Mouse (Mus musculus) ovary, postnatal 14 days (tissue): ENCODE results near the gene Nup62.
A peak's percentile ranks its signal among the peaks of the same experiment; 100 is the strongest.
"Not testable (repeated sequence)": the region's sequence is repeated elsewhere in the genome, so short reads cannot be mapped to it uniquely, and the experiment has no call there.

ENCODE experiments used
- DNase-seq: peaks from one replicate; pipeline ENCODE4 v3.0.0; 2022; ENCODE audit warnings: low spot score

Gene Nup62

DNA sequence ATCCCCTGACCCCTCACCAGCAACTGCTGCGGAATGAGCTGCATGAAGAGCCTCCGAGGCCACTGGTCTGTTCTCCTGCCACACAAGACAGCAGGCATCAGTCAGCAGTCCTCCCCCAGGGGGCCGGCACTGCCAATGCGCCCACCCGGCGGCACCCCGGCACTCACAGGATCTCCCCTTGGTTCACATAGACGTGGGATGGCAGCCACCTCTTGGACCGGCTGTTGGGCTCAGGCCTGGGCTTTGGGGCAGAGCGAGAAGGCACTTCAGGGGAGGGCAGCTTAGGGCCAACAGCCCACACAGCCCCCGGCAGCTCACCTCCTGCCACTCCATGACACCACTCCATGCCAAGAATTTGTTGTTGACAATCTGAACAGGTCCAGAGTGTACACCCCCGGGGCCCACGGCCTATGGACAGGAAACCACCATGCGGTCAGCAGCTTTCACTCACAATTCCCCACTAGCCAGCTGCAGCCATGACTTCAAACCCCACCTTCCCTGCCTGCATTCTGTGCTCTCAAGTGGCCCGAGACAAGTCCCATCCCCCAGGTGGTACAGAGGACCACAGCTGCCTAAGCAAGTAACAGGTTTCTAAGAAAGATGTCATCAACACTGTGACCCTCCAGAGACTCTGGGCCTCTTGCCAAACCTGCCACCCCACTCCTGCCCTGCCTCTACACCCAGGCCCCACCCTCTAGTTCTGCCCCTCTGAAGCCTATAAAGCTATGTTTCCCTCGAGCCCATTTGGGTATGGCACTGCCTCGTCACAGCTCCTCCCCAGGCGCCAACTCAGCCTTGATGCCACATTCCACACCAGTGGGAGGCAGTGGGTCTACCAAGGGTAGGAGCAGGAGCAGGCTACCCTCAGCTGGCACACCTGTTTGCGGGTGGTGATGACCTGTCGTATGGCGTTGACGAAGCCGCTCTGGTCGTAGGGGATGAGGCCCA, 49.0 kb downstream of the Nup62 start:
- DNase-seq: no peak

GRCm38 (mm10) chr7:44866276-44867009, 50.6 kb downstream of the Nup62 start:
- DNase-seq: peak; percentile 64

DNA sequence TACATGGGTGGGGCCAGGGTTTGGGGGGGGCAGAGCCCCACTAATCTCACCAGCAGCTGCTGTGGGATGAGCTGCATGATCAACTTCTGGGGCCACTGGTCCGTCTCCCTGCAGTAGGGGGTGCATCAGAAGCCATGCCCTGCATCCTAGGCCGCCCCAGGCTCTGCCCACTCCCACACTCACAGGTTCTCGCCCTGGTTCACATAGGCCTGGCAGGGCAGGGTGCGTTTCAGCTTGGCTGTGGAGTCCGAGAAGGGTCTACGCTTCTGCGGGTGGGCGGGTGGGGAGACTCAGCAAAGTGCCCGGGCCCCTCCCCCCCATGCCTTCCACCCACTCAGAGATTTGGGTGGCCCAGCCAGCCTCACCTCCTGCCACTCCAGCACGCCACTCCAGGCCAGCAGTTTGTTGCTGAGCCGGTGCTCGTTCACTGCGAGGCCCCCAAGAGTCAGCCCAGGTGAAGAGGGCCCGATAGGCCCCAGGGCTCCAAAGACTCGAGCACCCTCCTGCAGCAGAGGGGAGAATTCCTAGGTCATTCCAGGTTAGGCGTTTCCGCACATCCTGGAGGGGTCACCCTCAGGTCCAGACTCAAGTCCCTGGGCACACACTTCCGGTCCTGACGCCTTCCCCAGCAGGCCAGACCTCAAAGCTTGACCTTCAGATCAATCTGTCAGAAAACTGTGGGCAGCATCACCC, 51.3 kb downstream of the Nup62 start:
- DNase-seq: no peak

GRCm38 (mm10) chr7:44867802-44868201, 51.9 kb downstream of the Nup62 start:
- DNase-seq: no peak

DNA sequence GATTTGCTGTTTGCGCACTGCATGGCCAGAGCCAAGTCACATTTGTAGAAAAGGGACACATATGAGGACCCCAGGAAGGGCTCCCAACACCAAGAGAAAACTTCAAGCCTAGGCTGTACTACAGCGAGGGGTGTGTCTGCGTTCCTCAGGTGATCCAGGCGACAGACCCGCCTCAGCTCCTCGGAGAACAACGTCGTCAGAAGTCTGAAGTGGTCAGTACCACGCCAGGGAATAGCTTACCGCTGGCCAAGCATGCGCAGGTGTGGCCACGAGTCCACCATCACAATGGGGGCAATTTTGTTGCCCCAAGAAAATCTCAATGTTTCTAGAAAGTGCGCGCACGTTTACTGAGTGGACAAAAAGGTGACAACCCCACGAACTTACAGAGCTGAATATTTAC, 52.6 kb downstream of the Nup62 start:
- no peak for DNase-seq

- DNase-seq: peak; percentile 67
These were observed 53.2 kb downstream of the Nup62 start for GRCm38 (mm10) chr7:44868919-44869696.

DNA sequence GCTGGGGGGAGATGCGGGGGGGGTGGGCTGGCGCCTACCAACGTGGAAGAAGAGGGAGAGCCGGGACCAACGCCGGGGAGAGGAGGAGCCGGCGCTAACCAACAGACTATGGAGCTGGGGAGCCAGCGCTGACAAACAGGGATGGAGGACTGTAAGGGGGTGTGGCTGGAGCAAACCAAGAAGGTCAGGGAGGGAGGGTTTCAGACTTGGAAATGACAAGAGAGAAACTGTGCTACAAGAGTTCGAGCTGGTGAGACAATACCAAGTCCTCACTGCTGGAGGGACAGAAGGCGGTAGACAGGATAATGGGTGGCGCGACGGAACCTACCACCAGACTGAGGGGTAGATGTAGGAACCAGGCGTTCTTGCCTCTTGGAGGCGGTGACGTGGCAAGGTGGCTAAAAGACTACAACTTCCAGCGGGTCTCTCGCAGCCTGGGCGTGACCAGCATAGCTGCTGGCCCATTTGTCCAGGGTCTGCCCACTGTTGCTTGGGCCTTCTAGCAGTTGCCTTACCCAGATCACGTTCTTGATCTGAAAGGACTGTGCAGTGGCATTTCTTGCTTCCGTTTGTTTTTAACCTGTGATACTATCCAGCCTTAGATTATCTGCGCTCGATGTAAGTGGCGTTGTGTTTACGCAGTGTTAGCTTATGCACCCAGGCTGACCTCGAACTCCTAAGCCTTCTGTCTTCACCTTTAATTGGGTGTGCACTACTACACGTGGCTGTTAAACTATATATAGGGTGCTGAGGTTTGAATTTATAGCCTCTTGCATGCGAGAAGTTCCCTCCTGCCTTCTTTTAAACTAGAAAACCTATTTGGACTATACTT, 54.0 kb downstream of the Nup62 start, which contains the start of gene Ptov1:
Gene Ptov1, minus strand, starts transcription at position 92 of the 832 bp plus-strand sequence.
- DNase-seq: peak; percentile 77

- no peak for DNase-seq
These were observed 54.7 kb downstream of the Nup62 start for GRCm38 (mm10) chr7:44870614-44871013.

DNA sequence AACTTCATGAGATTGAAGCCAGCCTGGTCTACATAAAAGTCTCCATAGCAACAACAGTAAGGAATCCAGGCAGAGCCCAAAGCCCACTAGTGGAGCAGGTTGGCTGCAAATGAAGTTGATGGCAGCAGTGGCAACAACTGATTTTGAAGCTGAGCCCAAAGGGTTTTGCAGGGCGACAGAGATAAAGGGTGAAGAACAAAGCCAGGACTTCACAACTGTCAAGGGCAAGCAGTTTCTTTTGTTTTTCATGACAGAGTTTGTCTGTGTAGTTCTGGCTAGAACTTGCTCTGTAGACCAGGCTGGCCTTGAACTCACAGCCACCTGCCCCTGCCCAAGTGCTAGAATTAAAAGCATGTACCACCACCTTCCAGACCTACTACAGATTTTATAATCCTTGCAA, 55.3 kb downstream of the Nup62 start:
- DNase-seq: no peak

DNA sequence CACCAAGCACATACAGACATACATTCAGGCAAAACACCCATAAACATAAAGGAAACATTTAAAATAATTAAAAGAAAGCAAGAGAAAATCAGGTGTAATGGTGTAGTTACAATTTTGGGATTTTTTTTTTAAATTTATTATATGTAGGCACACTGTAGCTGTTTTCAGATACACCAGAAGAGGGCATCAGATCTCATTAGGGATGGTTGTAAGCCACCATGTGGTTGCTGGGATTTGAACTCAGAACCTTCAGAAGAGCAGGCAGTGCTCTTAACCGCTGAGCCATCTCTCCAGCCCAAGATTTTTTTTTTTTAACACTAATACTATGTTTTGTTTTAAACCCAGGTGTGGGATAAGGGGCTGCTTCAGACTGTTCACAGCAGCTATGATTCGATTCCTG, 55.9 kb downstream of the Nup62 start:
- not testable (repeated sequence) for DNase-seq

DNA sequence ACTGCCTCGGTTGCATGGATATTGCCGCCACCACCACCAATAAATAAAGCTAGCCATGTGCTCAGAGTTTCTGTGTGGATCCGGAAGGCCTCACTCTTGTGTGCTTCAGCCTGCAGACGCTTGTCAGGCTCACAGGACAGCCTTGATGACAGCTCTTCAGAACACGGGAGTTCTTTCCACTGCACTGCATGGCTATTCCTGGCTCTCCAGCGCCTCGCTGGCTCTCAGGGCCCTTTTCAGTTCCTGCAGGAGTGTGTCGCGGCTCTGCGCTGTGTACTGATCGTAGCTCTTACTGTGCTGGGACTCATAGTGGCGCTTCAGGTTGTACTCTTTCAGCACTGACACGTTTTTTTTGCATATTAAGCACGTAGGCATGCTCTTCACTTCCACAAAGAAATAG, 61.9 kb downstream of the Nup62 start:
- DNase-seq: no peak
